Mouse (Mus musculus): Measurements from ENCODE around the gene Prdm11.

The Prdm11 gene

GRCm38 (mm10) chr2:93045818-93046508 lies at the start of gene Prdm11:
Prdm11 (minus strand) TSS chr2:93046167.
- DNase-seq, result peak; percentile 58 to 70

DNA sequence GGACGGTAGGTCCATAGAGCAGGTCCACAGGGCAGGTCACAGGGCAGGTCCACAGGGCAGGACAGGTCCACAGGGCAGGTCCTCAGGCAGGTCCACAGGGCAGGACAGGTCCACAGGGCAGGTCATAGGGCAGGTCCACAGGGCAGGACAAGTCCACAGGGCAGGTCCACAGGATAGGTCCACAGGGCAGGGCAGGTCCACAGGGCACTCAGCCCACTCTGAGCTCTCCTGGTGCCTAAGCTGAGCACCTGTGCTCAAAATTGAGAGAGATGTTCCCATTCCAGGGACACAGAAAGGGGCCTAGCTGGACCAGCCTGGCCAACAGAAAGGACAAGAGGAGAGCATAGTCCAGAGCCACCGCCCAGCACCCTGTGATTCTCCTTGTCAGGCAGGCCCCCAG lies 46.4 kb upstream of the Prdm11 start:
- DNase-seq, result no peak

DNA sequence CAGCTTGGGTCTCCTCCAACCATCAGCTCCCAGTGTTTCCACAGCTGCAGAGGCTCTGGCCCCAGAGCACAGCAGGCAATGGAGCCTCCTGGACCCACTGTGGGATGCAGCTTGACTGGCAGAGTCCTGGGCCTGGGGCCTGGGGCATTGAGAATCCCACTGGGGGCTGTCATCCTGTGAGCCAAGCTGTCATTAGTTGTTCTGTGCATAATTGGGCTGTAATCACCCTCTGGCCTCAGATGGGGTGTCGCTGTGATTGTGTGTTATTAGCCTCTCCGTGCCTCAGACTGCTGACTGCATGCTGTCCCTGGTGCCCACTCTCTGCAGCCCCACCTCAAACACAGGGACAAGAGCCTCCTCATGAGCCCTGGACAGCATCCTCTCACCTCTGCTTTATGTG lies 45.7 kb upstream of the Prdm11 start:
- no peak for DNase-seq

- no peak for DNase-seq
These were observed 43.6 kb upstream of the Prdm11 start for GRCm38 (mm10) chr2:93089379-93090089.

GRCm38 (mm10) chr2:93088006-93088405 lies 42.0 kb upstream of the Prdm11 start:
- no peak for DNase-seq

GRCm38 (mm10) chr2:93085291-93086027 lies 39.5 kb upstream of the Prdm11 start:
- no peak for DNase-seq

DNA sequence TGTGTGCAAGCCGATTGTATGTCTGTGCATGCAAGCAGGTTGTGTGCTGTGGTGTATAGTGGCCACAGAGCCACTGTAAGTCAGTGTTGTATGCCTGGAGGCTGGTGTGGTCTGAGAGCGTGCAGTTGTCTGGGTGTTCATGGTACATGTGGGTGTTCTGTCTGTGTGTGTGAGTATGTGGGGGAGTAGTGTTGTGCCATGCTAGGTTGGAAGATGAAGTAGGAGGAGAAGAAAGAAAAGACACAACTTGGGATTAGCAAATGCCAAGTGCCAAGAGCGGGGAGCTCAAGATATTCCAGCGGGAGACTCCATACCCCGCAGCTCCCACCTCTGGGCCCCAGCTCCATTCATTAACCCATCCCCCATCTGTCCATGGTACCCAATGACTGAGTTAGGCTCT lies 38.5 kb upstream of the Prdm11 start:
- DNase-seq, result no peak

DNA sequence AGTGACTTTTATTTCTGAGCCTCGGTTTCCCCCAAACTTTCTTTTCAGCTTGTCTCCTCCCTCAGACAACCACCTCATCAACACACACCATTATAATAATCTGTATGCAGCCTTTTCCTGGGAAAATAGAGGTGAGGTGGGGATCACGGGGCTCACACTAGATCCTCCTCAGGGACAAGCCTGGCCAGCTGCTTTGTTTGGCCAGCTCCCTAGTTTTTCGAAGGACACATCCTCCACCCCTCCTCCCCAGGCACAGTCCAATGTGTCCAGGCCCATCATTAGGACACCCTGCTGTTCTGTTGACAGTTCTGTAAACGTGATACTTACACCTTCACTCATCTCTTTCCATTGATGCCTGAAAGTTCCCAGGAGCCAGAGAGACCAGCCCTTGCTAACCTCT lies 37.4 kb upstream of the Prdm11 start:
- peak in 1 of 2 experiments; percentile 43 for DNase-seq

DNA sequence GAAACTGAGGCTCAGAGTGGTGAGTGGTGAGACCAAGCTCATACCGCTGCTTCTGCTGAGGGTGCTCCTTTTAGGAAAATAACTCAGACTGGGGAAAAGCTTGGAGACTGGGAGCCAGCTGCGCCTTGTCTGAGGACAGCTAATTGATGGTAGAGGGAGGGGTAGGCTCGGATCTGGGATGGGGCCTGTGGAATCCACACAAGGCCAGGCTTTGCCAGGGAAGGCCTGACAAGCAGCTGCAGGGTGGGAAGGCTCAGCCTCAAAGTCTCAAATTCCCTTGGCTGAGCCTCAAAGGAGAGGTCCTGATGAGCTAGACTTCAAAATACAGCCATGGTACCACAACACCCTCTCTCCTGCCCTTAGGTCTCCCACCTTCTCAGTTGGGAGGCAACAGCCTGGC lies 36.9 kb upstream of the Prdm11 start:
- peak; percentile 80 to 91 for DNase-seq

GRCm38 (mm10) chr2:93080871-93081608 lies 35.1 kb upstream of the Prdm11 start:
- no peak for DNase-seq

DNA sequence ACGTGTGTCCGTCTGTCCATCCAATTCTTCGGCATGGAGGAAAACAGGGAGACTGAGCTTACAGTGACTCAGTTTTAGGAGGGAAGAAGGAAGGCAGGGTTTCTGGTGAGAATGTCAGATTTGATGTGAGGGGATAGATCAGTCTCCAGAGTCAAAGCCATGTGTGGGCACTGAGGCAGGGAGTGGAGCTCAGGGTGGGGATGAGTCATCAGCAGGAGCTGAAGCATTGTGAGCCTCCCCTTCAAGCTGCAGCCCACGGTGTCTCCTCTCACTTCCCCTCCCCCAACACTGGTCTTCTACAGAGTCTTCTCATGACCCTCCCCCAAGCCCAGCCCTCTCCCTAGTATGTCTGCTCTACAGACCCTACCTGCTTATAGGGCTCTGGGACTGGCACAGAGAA lies 33.4 kb upstream of the Prdm11 start:
- DNase-seq, result no peak

GRCm38 (mm10) chr2:93076578-93076955 lies 30.6 kb upstream of the Prdm11 start:
- no peak for DNase-seq

- peak; percentile 74 to 82 for DNase-seq
These were observed 30.0 kb upstream of the Prdm11 start for GRCm38 (mm10) chr2:93075738-93076577.

DNA sequence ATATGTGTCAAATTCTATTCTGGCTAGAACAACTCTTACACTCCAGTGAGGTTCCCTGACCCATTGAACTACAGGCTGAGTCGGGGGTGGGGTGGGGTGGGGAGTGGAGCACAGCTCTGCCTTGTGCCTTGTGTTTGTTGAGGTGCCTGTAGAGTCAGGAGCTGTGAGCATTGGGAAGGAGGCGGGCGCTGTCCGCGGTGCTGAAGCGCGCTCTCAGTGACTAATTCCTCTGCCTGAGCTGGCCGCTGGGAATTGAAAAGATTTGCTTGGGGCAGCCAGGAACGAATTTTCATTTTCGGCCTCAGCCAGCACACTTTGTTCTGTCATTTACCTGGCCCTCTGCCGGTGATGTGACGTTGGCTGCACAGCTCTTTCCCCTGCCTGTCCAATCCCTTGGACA lies 25.7 kb upstream of the Prdm11 start:
- peak; percentile 77 to 83 for DNase-seq

DNA sequence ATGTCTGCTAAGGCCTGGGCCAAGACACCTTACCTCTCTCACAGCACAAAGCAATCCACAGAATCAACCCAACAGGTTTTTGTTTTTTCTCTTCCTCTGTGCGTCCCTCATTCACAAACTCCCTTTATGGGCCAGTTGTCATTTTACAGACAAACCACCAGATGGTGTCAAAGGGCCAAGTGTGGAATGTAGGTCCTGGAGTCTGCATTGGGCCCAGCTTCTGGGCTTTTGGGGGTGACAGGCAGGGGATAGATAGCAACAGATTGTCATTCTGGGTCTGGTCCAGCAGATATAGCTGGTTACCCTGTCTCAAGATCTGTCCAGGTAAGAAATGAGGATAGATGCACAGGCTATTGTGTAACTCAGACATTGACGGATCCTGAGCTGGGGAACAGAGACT lies 23.0 kb upstream of the Prdm11 start:
- DNase-seq, result peak in 1 of 2 experiments; percentile 44

DNA sequence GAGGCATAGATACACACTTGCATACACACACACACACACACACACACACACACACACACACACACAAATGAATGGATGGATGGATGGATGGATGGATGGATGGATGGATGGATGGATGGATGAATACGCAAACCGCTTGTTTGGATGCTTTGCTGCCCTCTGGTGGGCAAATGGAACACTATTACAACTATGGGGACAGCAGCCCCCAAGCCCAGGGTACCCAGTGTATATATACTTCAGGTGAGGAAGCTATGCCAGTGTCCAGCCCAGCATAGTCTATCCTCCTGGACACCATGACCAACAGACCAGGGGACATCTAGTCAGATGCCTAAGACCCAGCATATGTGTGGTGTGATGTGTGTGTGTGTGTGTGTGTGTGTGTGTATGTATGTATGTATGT lies 17.4 kb upstream of the Prdm11 start:
- DNase-seq, result peak in 1 of 2 experiments; percentile 53

DNA sequence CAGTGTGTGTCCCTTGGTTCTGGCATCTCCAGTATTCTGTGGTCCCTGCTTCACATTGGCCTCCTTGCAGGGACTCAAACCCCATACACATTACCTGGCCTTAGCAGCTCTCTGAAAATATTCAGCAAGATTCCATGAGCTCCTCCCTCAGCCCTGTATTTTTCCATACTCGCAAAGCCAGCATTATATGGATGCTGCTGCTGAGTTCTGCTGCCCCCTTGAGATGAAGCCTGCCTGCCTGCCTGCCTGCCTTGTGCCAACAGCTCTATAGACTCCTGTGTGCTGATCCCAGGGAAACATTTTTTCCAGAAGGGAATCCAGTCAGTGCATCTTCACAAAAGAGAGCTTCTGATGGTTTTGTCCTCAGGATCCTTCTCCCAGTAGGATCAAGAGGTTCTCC lies 5.9 kb upstream of the Prdm11 start:
- DNase-seq, result no peak

DNA sequence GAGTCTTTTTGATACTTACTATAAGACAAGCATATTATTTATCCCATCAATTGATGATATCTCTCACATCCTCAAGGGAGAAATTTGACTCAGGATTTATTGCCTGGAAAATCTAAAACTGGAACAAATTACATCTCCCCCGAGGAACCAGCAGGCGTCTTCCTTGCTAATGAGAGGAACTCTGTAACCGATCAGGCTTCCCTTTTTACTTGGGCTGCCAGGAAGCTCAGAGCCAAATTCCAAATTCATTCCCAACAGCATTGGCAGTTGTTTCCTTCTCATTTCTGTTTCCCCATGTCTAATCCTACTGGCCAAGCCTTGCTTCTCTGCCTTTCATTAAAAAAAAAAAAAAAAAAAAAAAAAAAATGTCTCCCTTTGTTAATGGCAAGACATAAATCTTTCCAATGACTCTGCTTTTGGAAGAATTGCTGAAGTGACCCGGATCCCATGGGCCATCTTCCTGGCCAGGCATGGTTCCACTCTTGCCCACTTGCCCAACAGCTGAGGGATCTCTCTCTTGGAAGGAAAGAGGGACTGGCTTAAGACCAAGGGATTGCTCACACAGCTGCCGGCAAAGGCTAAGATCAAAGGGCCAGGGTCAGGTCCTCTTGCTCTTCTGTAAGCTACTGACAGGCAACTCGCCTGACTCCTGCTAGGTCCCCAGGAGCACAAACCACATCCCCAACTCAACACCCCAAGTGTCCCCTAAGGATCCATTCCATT lies 2.8 kb upstream of the Prdm11 start:
- DNase-seq, result peak in 1 of 2 experiments; percentile 61

DNA sequence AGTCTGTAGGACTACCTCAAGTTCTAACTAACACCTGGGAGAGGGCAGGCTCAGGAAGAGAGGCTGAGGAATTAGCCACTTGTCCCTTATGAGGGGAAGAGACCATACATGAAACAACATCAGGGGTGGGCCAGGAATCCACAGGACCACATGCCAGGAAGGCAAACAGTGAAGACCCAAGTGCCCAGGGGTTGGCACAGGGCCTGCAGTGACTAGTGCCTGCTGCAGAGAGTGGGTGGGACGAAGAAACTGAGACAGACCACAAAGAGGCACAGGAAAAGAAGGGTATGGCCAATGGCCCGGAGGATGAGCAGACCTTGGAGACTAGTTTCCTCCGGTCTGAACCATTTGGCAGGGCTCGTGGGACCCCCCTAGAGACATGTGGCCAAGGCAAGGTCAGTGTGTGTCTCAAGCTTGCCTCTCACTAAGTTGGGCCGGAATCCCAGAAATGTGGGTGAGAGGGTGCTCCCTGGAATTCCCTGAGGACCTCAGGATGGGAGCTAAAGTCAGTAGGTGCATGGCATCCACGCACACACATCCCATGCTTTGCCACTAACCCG lies 1.6 kb upstream of the Prdm11 start:
- DNase-seq, result peak in 1 of 2 experiments; percentile 57

DNA sequence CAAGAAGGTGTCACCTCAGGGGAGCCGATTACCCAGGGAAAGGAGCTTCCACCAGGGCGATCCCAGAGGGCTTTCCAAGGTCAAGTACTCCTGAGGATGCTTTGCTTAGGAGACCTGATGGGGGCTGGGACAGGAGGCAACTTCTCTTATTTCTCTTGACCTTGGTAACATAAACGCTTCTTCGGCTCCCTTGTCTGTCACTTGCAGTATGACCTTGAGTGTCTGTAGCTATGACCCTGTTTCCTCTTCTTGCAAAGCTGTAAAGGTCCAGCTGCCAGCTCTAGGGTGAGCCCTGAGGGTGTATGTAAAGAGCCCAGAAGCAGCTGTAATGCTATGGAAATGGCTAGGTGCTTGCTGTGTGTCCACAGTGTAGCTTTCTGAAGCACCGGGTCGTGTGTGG lies 1.1 kb upstream of the Prdm11 start:
- DNase-seq, result no peak

DNA sequence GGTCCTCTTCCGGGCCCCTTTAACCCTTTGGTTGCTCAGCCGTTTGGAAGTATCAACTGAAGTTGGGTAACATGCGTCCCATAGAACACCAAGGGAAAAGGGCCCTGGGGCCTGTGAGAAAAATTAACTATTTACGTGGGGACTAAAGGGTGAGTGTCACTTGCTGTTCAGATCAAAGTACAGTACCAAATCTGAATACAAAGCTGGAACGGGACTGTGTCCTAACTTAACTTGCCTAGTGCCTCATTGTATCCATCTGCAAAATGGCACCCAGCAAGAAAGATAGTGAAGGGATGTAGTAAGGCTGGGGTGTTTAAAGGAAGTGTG lies 505 bp upstream of the Prdm11 start:
- DNase-seq, result no peak

Measured in lung, postnatal 4 days (tissue).